Mouse (Mus musculus) T-helper 2 cell (primary cell): ENCODE measurements around the gene Cuedc1.

ENCODE experiments used
- in situ Hi-C: fragments of 300-600 bp; cut with MboI, MseI; formaldehyde crosslinking; loops from one replicate; pipeline ENCODE4 v1.15.1; 2025; ENCODE audit warnings: high pct_unique_total_duplicates

The Cuedc1 gene

GRCm38 (mm10) chr11:88235221-88236203 lies 137.7 kb downstream of the Cuedc1 start:
- in situ Hi-C loops, result no loop called here

GRCm38 (mm10) chr11:88240275-88240674 lies 142.4 kb downstream of the Cuedc1 start:
- in situ Hi-C loops, result no loop called here

- in situ Hi-C loops, result no loop called here
These were observed 143.0 kb downstream of the Cuedc1 start for GRCm38 (mm10) chr11:88240736-88241353.

- in situ Hi-C loops, result no loop called here
These were observed 143.8 kb downstream of the Cuedc1 start for GRCm38 (mm10) chr11:88241468-88242301.
